7 mouse cellular contexts compared by ENCODE assay signal in the genomic region with DNA sequence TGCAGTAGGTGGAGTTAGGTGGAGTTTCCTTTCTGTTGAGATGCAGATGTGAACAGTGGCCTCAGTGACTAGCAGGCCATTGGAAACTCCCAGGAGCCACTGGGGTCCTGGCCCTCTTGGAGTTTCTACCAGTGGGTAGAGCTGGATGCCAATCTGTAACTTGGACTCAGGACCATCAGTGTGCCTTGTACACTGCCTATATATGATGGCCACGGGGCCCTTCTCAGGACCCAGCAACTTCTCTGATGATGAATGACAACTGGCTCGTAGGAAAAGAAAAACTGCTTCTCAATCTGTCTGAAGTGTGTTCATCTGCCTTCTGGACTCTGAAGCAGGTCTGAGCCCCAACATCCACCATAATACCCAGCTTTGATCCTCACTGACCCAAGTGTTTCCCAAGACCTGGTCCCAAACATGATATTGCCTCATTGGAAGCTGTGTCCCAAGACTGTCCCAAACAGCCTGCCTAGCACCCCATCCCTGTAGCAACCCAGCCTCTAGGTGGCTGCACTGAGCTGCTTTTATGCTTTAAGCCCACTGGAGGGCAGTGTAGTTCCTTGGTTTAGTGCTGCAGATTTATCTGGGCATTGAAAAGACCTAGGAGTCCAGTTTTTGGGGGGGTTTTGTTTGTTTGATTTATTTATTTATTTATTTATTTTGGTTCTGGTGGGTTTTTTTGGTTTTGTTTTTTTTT. TPM values are rescaled to one million over a fixed set of nuclear protein-coding genes. Genes with fewer than 3 reads are reported as not detected.
DNase-seq lines count a peak whose midpoint lies in the region; ATAC-seq lines count a peak whose summit lies in the region.

No protein-coding gene starts in this region.

- H3K9me3 ChIP-seq in intestine, embryonic 15.5 days, result no peaks in the 10 kb centered on the region
- no peaks in the 10 kb centered on the region for H3K9me3 ChIP-seq in midbrain, embryonic 10.5 days (replicated peaks)

- peak; percentile 73 for ATAC-seq in intestine, embryonic 15.5 days

- H3K4me2 ChIP-seq in intestine, embryonic 15.5 days (replicated peaks), result no peak overlapping the region

- no peak overlapping the region for H3K4me3 ChIP-seq in intestine, embryonic 15.5 days (replicated peaks)
- H3K4me3 ChIP-seq in midbrain, embryonic 10.5 days, result no peak overlapping the region

- H3K4me1 ChIP-seq in intestine, embryonic 15.5 days (replicated peaks), result no peaks in the 10 kb centered on the region
- H3K4me1 ChIP-seq in midbrain, embryonic 10.5 days, result no peaks in the 10 kb centered on the region

- WGBS in intestine, embryonic 15.5 days, result 75% methylated on average over 2 of the region's 2 CpGs
- 90% methylated on average over 2 of the region's 2 CpGs for WGBS in midbrain, embryonic 10.5 days

- no peaks in the 10 kb centered on the region; the same call in 1 of the 2 replicates for H3K36me3 ChIP-seq in intestine, embryonic 15.5 days
- peaks cover 50% of the 10 kb centered on the region for H3K36me3 ChIP-seq in midbrain, embryonic 10.5 days

- no peaks in the 10 kb centered on the region for H3K27me3 ChIP-seq in intestine, embryonic 15.5 days (replicated peaks)
- no peaks in the 10 kb centered on the region for H3K27me3 ChIP-seq in midbrain, embryonic 10.5 days (ENCODE audit: low read depth, poor library complexity, severe bottlenecking)

- H3K27ac ChIP-seq in intestine, embryonic 15.5 days, result no peak overlapping the region
- H3K27ac ChIP-seq in midbrain, embryonic 10.5 days (replicated peaks), result no peak overlapping the region

- DNase-seq in adrenal gland, adult 2 months, result peak; percentile 78
- DNase-seq in embryo, embryonic 10 days (ENCODE audit: low spot score), result peak; percentile 84
- DNase-seq in gastrocnemius, postnatal 14 days, result peak; percentile 60
- peak; percentile 79 to 85 for DNase-seq in left cerebral cortex, postnatal 14 days (ENCODE audit: low spot score in 2 of 2)
- peak; percentile 54 for DNase-seq in midbrain, embryonic 10.5 days (ENCODE audit: low spot score)
- DNase-seq in right cerebral cortex, postnatal 25 days, result peak; percentile 73

- H3K9ac ChIP-seq in intestine, embryonic 15.5 days, result no peak overlapping the region

- intact Hi-C loops in gastrocnemius, postnatal 14 days (cut with DNase I; ENCODE audit: low total_unique reads), result loop anchor here (2.0 kb wide), 1 partner anchor 154 kb away; no protein-coding TSS in a partner anchor
- intact Hi-C loops in left cerebral cortex, postnatal 14 days (cut with DNase I), result loop anchor here (1.0 to 5.0 kb wide), 3 partner anchors 42 to 155 kb away; partner anchors contain the start of gene Itm2c

RNA-seq across cellular contexts. Expression of gene Itm2c, which starts 40.9 kb away (rescaled TPM):
- 100 to 1,000 TPM; 549 to 588 TPM for total RNA-seq in adrenal gland, adult 2 months (2021)
- polyA plus RNA-seq in adrenal gland, adult 2 months (2012; rRNA removed), result 777 and 999 TPM in 2 replicates
- 10 to 100 TPM; 48.7 to 50.4 TPM for total RNA-seq in gastrocnemius, postnatal 14 days (2021)
- polyA plus RNA-seq in intestine, embryonic 15.5 days (2015; fragmentation: Nextera tagmentation; extraction: Ambion mirVana), result 135 TPM in 2 replicates
- 100 to 1,000 TPM; 521 to 559 TPM for total RNA-seq in left cerebral cortex, postnatal 14 days (2021)
- 121 and 137 TPM in 2 replicates for polyA plus RNA-seq in midbrain, embryonic 10.5 days (2016; fragmentation: Nextera tagmentation; extraction: Ambion mirVana)

RNA-seq across cellular contexts. Expression of gene Cab39, which starts 59.9 kb away (rescaled TPM):
- 100 to 1,000 TPM; 124 TPM for total RNA-seq in adrenal gland, adult 2 months (2021)
- 48.0 and 48.6 TPM in 2 replicates for polyA plus RNA-seq in adrenal gland, adult 2 months (2012; rRNA removed)
- 100 to 1,000 TPM in 1 of 2 experiments, 10 to 100 TPM in 1; 86.5 to 112 TPM for total RNA-seq in gastrocnemius, postnatal 14 days (2021)
- polyA plus RNA-seq in intestine, embryonic 15.5 days (2015; fragmentation: Nextera tagmentation; extraction: Ambion mirVana), result 29.2 and 29.3 TPM in 2 replicates
- 100 to 1,000 TPM; 133 to 143 TPM for total RNA-seq in left cerebral cortex, postnatal 14 days (2021)
- 35.5 and 40.6 TPM in 2 replicates for polyA plus RNA-seq in midbrain, embryonic 10.5 days (2016; fragmentation: Nextera tagmentation; extraction: Ambion mirVana)

Comparison
In these comparisons a context has a peak if more than half of its experiments do, and no peak if none do; other contexts are left out.
1. RNA of gene Itm2c, which starts 40.9 kb away (total RNA-seq): 549 to 588 TPM in adrenal gland, adult 2 months and 521 to 559 TPM in left cerebral cortex, postnatal 14 days; 48.7 to 50.4 TPM in gastrocnemius, postnatal 14 days; every median in the first group is over 10 times any median in the second.
2. Peak in every context shown above with its lines, with median percentiles within 50 percentile points of each other: DNase-seq.